Mouse (Mus musculus) B cell, adult 2 months (primary cell): Measurements from ENCODE around the gene Nfe2l1.
A peak's percentile ranks its signal among the peaks of the same experiment; 100 is the strongest.

Experiments
- DNase-seq, 2 experiments: peaks; one replicate each; pipeline ENCODE4 v3.0.0; 2022

The Nfe2l1 gene

DNA sequence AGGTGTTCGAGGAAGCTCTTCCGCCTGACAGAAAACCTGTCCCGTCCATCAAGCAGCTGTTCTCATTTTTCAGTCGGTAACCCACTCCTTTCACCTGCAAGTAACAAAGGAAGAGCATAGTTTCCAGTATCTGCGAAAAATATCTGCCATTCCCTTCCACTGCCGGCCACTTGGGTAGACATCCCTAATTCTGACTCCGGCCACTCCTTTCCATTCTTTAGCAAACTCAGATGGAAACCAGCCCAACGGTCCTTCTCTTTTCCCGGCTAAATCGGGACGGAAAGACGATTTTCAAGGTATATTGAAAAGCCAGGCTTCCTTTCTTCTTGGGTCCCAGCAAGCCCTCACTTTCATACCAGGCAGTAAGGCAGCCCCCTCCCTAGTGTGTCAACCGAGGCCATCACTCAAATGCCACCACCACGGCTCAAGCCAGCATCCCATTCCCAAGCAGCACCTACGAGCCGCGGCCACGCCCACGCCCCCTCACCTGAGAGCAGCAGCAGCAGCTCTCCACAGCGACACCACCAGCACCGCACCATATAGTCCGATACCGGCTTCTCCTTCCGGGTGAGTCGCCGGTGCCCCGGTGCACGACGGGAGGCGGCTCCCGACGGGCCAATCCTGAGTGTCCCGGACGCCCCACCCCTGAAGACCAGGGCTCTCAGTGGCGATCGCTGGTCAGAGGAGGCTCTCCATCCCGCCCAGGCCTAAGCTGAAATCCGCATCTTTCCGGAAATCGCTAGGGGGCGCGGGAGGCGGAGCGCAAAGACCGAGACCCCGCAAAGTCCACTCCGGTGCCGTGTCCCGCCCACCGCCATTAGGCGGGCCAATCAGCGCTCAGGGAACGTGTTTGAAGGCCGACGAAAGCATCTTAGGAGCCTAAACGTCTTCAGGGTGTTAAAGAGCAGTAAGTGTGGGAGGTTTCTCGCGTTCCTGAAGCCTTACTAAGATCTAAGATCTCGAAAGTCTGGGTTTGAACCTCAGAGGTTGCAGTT is 52.5 kb downstream of the Nfe2l1 start, which contains the start of gene Snx11:
Gene Snx11 (minus strand): TSS at position 592 of the 995 bp plus-strand sequence.
- peak; percentile 98 for DNase-seq

DNA sequence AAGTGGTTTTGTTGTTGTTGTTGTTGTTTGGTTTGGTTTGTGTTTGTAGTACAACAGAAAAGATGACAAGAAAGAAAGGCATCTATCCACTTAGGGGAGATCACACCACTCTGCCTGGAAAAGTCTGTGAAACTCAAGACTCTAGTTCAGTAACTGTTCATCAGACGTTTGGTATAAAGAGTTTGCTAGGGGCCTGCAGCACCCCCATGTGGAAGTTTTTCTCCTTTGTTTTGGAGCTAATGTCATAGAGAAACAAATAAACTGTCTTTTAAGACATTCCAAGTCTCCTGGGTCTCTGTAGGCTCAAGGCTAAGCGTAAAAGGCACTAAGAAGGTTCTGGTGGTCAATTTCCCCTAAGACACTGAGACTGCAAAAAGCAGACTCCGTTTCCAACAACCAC is 53.7 kb downstream of the Nfe2l1 start:
- peak; percentile 21 to 36 for DNase-seq

DNA sequence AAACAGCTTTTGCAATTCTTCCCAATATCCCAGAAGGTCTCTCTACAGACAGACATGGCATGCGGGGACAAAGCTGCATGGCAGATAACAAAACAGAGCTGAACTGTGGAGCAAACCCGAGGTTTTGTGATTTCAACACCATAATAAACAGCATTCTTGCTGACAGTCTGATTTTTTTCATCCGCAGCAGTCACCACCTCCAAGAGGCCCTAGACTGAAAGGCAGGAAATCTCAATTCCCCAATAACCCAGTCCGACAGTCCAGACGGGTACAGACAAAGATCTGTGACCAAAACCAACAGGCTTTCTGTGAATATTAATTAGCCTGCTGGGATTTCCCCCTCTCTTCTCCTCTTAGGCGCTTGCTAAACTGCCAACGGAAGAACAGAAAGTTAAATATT is 54.1 kb downstream of the Nfe2l1 start:
- DNase-seq, result no peak

DNA sequence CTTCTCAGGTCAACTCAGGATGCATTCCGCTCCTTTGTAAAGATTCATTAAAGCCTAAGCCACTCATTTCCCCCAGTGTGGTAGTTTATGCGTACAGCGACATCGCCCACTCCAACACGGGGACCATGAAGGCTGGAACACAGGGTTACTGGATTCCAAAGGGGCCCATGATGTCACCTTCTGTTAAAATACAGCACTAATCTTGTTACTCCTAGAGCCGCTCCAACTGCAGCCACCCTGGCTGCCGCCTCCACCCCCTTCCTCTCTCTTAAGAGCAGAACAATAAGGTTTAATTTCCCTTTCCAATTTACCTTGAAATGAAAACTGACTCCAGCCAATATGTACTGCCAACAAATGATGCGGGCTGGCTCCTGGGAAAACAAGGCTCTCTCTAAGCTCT is 54.7 kb downstream of the Nfe2l1 start:
- no peak for DNase-seq

DNA sequence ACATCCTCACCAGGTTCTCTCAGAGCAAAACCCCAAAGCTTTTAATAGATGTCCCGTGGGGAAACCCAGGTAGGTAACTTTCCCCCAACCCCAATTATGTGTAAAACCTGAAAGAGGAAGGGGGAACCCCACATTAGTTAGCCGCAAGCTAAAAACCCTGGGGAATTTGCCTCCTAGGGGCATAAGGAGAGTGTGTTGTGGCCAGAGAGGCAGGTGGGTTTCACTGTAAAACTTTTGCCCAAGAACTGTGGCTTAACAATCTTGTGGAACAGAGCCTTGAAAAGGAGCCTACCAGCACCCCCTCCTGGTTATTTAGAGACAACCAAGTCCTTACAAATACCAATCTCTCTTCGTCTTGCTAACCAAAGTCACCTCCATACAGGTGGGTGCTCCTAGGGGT is 55.2 kb downstream of the Nfe2l1 start:
- DNase-seq, result peak; percentile 59 to 62

DNA sequence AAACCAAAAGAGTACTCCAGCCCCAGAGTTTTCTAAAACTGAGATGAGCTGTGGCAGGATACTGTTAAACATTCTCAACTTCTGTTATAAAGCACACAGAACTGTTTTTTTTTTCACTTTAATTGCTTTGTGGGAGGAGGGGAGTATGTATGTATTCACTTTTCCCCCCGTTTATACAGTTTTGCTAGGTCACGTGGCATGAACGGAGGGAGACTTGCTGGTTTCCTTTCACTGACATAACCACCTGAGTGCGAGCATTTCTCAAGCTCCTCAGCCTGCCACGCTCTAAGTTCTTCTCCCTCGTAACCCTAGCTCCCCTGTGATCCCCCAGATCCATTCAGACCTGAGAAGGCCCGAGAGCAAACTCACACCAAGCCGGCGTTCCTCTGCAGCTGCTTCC is 57.4 kb downstream of the Nfe2l1 start:
- no peak for DNase-seq

DNA sequence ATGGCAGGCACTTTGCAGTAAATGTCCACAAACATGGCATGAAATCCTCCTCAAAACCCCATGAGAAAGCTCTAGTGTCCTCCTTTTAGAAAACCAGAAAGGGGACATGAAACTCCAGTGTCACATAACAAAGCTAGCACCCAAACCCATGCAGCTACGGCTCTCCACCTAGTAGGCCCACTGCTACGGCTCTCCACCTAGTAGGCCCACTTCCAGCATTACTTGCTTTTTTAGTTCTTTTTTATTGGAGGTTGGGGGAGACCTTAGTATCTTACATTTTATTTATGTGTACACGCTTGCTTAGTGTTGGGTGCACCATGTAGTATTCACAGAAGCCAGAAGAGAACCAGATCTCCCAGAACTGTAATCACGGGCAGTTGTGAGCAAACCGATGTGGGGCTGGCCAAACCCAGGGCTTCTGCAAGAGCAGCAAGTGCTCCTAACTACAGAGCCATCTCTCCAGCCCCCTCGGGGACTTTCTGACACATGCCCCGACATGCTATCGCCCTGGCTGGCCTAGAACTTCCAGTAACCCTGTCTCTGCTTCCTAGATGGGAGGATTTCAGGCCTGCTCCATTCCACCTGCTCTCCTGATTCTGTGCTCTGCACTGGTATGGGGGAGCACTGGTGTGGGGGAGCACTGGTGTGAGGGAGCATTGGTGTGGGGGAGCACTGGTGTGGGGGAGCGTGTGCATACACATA is 58.3 kb downstream of the Nfe2l1 start:
- no peak for DNase-seq

DNA sequence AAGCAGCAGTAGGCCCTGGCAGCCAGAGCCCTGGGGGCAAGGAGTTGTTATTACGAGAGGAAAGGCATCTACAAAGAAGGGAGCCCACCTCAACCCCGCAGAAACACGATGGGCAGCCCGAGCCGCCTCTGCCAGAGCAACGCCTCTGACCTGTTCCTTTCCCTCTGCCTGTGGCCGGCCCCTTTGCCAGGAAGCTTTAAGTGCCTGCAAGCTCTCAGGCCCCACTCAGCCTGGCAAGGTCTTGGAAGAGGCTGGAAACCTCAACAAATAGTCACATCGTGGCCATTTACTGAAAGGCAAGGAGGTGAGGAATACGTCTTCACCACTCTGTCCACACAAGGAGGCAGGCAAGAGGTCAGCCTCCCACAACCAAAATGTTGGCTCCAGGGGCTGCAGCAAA is 61.5 kb downstream of the Nfe2l1 start:
- DNase-seq, result no peak
